Mouse (Mus musculus) heart, postnatal 0 days (tissue): ENCODE data around the gene Birc5. TPM values are rescaled to one million over a fixed set of nuclear protein-coding genes. Genes with fewer than 3 reads are reported as not detected.

ENCODE experiments used
- ATAC-seq: fragments of 200-750 bp; cut with Nextera tagmentation; 2 replicates; pipeline ENCODE4 v1.8.0; 2017; ENCODE audit warnings: low read depth, moderate number of reproducible peaks, moderate library complexity; ENCODE audit not compliant: insufficient read depth
- DNase-seq: peaks from one replicate; pipeline ENCODE4 v3.0.0-alpha.2; 2016; ENCODE audit warnings: low spot score
- H3K27ac ChIP-seq: fragments of 300-500 bp; sonication (generic); 2 replicates; pipeline ENCODE4 v1.5.1; 2014; ENCODE audit warnings: low read depth, mild to moderate bottlenecking
- H3K27me3 ChIP-seq: fragments of 300-500 bp; sonication (generic); 2 replicates; pipeline ENCODE4 v1.6.1; 2014; ENCODE audit warnings: low read length, mixed read lengths; ENCODE audit not compliant: control insufficient read depth, insufficient read depth
- H3K36me3 ChIP-seq: fragments of 300-500 bp; sonication (generic); replicated peaks from 2 replicates; pipeline ENCODE4 v1.6.1; 2014; ENCODE audit warnings: low read length, mixed read lengths; ENCODE audit not compliant: control insufficient read depth, insufficient read depth
- H3K4me1 ChIP-seq: fragments of 300-500 bp; sonication (generic); 2 replicates; pipeline ENCODE4 v1.6.1; 2014; ENCODE audit warnings: antibody characterized with exemption; ENCODE audit not compliant: control insufficient read depth, insufficient read depth
- H3K4me2 ChIP-seq: fragments of 300-500 bp; sonication (generic); 2 replicates; pipeline ENCODE4 v1.6.1; 2014; ENCODE audit warnings: low read depth, mild to moderate bottlenecking, low read length, moderate library complexity
- H3K4me3 ChIP-seq: fragments of 300-500 bp; sonication (generic); 2 replicates; pipeline ENCODE4 v1.5.1; 2014; ENCODE audit warnings: low read depth, low read length
- H3K9ac ChIP-seq: fragments of 300-500 bp; sonication (generic); replicated peaks from 2 replicates; pipeline ENCODE4 v1.6.1; 2014; ENCODE audit warnings: low read depth, low read length, mixed read lengths
- H3K9me3 ChIP-seq: fragments of 300-500 bp; sonication (generic); replicated peaks from 2 replicates; pipeline ENCODE4 v1.6.1; 2016; ENCODE audit warnings: low read length; ENCODE audit not compliant: control insufficient read depth
- CTCF ChIP-seq: IDR thresholded peaks from 2 replicates; pipeline ENCODE4 v1.5.1; 2016; ENCODE audit warnings: antibody characterized with exemption, control low read depth, low read depth
- EP300 ChIP-seq: IDR thresholded peaks from 2 replicates; pipeline ENCODE4 v1.6.1; 2016; ENCODE audit warnings: antibody characterized with exemption, low read depth
- WGBS: fragments of 180-500 bp; shearing (Covaris S2); extraction: QIAGEN DNeasy Blood & Tissue Kit; methylation state at CpG from one replicate; pipeline ENCODE4 v1.1.7; 2014; 5-methylcytosine and 5-hydroxymethylcytosine counted together
- polyA plus RNA-seq: library from polyadenylated mRNA; unstranded; fragments of >200 nt; fragmentation: Nextera tagmentation; extraction: Ambion mirVana; gene quantifications from 2 replicates; pipeline ENCODE4 v1.2.1, GENCODE M21; 2015
- total RNA-seq: library from RNA; depleted of rRNA; stranded (reverse); fragments of >200 nt; gene quantifications from 2 replicates; pipeline ENCODE4 v1.2.3, GENCODE M21; 2014; ENCODE audit warnings: low replicate concordance

Birc5 gene
- total and polyA plus RNA-seq, 2 experiments from 2014 or later, result 36.1 to 83.6 TPM

- Histone ChIP-seq H3K27me3 (no peaks in the 10 kb centered on the region), H3K9me3 (no peaks in the 10 kb centered on the region), H3K36me3 (peaks cover 8% of the 10 kb centered on the region), H3K9ac (peak overlapping the region; percentile 71), H3K27ac (peak overlapping the region; percentile 91), H3K4me3 (peak overlapping the region; percentile 57), H3K4me2 (peak overlapping the region; percentile 93), H3K4me1 (peaks cover 19% of the 10 kb centered on the region)
- DNase-seq (peak; percentile 35), ATAC-seq (peak; percentile 49)
- whole genome bisulfite sequencing, result 4% methylated on average over 19 of the region's 19 CpGs
- TF ChIP-seq CTCF, result no peak
- TF ChIP-seq EP300, result no peak
Observed at GRCm38 (mm10) chr11:117848271-117848984, 623 bp upstream of the Birc5 start.

- H3K27ac ChIP-seq, result no peak overlapping the region
- TF ChIP-seq CTCF (no peak), EP300 (no peak)
- H3K36me3 ChIP-seq, result peaks cover 40% of the 10 kb centered on the region
- no peak overlapping the region for H3K4me3 ChIP-seq
- H3K27me3 ChIP-seq, result no peaks in the 10 kb centered on the region
- H3K9me3 ChIP-seq, result no peaks in the 10 kb centered on the region
- H3K4me1 ChIP-seq, result peaks cover 18% of the 10 kb centered on the region
- H3K9ac ChIP-seq, result no peak overlapping the region
- no peak for ATAC-seq
- no peak for DNase-seq
- 85% methylated on average over 3 of the region's 3 CpGs for WGBS
- H3K4me2 ChIP-seq, result no peak overlapping the region
Observed at GRCm38 (mm10) chr11:117852875-117853274, 3.8 kb downstream of the Birc5 start.

GRCm38 (mm10) chr11:117854241-117854640 is 5.2 kb downstream of the Birc5 start:
- no peak overlapping the region for H3K27ac ChIP-seq
- H3K9me3 ChIP-seq, result no peaks in the 10 kb centered on the region
- no peak overlapping the region for H3K4me3 ChIP-seq
- 87% methylated on average over 9 of the region's 9 CpGs for WGBS
- no peak overlapping the region for H3K9ac ChIP-seq
- H3K27me3 ChIP-seq, result no peaks in the 10 kb centered on the region
- TF ChIP-seq CTCF (no peak), EP300 (no peak)
- H3K4me2 ChIP-seq, result no peak overlapping the region
- peaks cover 43% of the 10 kb centered on the region for H3K36me3 ChIP-seq
- peaks cover 12% of the 10 kb centered on the region for H3K4me1 ChIP-seq
- DNase-seq (no peak), ATAC-seq (no peak)

GRCm38 (mm10) chr11:117855360-117855759 is 6.3 kb downstream of the Birc5 start:
- Histone ChIP-seq H3K27me3 (peaks cover 8% of the 10 kb centered on the region), H3K9me3 (no peaks in the 10 kb centered on the region), H3K4me2 (no peak overlapping the region), H3K4me3 (no peak overlapping the region), H3K27ac (no peak overlapping the region), H3K36me3 (peaks cover 43% of the 10 kb centered on the region), H3K4me1 (peaks cover 2% of the 10 kb centered on the region; the same call in 1 of the 2 replicates), H3K9ac (no peak overlapping the region)
- WGBS, result 94% methylated on average over 5 of the region's 5 CpGs
- DNase-seq (no peak), ATAC-seq (no peak)
- no peak for TF ChIP-seq EP300
- TF ChIP-seq CTCF, result no peak

GRCm38 (mm10) chr11:117855975-117856374 is 6.9 kb downstream of the Birc5 start:
- peaks cover 14% of the 10 kb centered on the region for H3K27me3 ChIP-seq
- no peaks in the 10 kb centered on the region for H3K9me3 ChIP-seq
- DNase-seq, result no peak
- TF ChIP-seq EP300 (no peak), CTCF (no peak)
- H3K9ac ChIP-seq, result no peak overlapping the region
- no peak for ATAC-seq
- no peaks in the 10 kb centered on the region for H3K4me1 ChIP-seq
- H3K27ac ChIP-seq, result no peak overlapping the region
- no peak overlapping the region for H3K4me3 ChIP-seq
- 80% methylated on average over 1 of the region's 1 CpGs for WGBS
- peaks cover 43% of the 10 kb centered on the region for H3K36me3 ChIP-seq
- no peak overlapping the region for H3K4me2 ChIP-seq

- DNase-seq, result no peak
- 94% methylated on average over 10 of the region's 10 CpGs for WGBS
Observed at GRCm38 (mm10) chr11:117857462-117857861, 8.4 kb downstream of the Birc5 start.

More at GRCm38 (mm10) chr11:117857462-117857861, 8.4 kb downstream of the Birc5 start:
- no peak for ATAC-seq
- H3K36me3 ChIP-seq, result peaks cover 43% of the 10 kb centered on the region
- peaks cover 22% of the 10 kb centered on the region for H3K27me3 ChIP-seq
- no peak for TF ChIP-seq EP300
- TF ChIP-seq CTCF, result no peak
- H3K9ac ChIP-seq, result no peak overlapping the region
- H3K27ac ChIP-seq, result no peak overlapping the region
- no peaks in the 10 kb centered on the region for H3K9me3 ChIP-seq
- no peak overlapping the region for H3K4me3 ChIP-seq
- no peaks in the 10 kb centered on the region for H3K4me1 ChIP-seq
- H3K4me2 ChIP-seq, result no peak overlapping the region
